Mouse (Mus musculus): ENCODE results near the gene Angpt4. TPM values are rescaled to one million over a fixed set of nuclear protein-coding genes. Genes with fewer than 3 reads are reported as not detected.
A peak's percentile ranks its signal among the peaks of the same experiment; 100 is the strongest.

Gene Angpt4
- polyA plus RNA-seq, 1 experiment from 2014 or later: 0.11 TPM

DNA sequence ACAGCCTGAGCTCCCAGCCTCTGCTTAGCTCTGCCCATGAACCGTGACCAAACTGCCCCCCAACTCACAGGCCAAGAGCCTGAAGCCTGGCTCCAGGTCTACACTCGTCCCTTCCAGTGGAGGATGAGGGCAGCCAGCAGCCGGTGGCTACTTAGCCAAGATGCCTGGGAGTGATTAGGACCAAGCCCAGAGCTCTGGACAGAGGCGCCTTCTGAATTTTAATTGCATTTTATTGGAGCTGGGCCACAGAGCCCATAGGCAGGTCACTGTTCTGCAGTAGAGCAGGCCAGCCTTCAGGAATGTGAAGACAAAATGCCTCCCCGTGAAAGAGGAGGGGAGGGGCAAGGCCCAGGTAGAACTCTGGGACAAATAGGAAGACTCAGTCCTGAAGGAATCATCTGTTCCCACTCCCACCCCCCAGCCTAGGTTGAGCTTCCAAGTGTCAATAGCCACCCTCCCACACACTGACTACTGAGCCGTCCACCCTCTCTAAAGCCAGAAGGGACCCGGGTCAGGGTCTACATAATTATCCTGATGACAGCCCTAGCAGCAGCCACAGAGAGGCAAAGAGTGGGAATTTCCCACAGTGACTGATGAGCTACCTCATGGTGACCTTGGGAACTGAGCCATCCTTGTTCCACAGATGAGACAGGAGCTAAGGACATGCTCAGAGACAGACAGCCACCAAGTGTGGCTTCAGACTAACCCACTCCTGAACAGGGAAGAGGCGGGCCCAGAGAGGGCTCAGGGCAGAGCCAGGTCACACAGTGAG, 16.6 kb upstream of the Angpt4 start:
- Histone ChIP-seq H3K27ac (peak overlapping the region; percentile 54), H3K4me1 (replicated peaks) (peaks cover 25% of the 10 kb centered on the region), H3K27me3 (no peaks in the 10 kb centered on the region), H3K4me2 (no peak overlapping the region), H3K9ac (replicated peaks) (no peak overlapping the region), H3K4me3 (replicated peaks) (no peak overlapping the region), H3K36me3 (no peaks in the 10 kb centered on the region), H3K9me3 (no peaks in the 10 kb centered on the region)
- 36% methylated on average over 8 of the region's 8 CpGs for WGBS
- ATAC-seq (ENCODE audit: insufficient number of reproducible peaks, insufficient read depth, low FRiP score, low TSS enrichment, low read depth): peak; percentile 83

DNA sequence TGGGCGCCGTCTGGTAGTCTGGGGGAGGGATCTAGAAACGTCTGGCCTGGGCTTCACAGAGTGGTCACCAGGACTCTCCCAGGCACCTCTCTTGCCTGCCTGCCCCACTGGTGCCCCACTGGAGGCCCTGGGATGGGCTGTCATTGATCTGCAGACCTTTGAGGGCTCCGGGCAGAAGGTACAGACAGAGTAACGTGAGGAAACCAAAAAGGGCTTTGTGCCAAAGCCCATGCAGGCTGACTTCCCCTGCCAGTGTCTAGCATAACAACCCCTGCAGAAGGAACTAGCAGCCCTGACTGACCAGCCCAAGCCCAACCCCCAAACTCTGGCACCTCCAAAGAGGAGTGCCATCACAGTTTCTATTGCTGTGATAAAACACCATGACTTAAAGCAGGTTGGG, 15.1 kb upstream of the Angpt4 start:
- Histone ChIP-seq H3K9me3 (no peaks in the 10 kb centered on the region), H3K4me3 (replicated peaks) (no peak overlapping the region), H3K36me3 (no peaks in the 10 kb centered on the region), H3K27me3 (no peaks in the 10 kb centered on the region), H3K4me2 (no peak overlapping the region), H3K9ac (replicated peaks) (no peak overlapping the region), H3K4me1 (replicated peaks) (peaks cover 25% of the 10 kb centered on the region), H3K27ac (no peak overlapping the region)
- ATAC-seq (ENCODE audit: insufficient number of reproducible peaks, insufficient read depth, low FRiP score, low TSS enrichment, low read depth): no peak
- 77% methylated on average over 5 of the region's 5 CpGs for WGBS

DNA sequence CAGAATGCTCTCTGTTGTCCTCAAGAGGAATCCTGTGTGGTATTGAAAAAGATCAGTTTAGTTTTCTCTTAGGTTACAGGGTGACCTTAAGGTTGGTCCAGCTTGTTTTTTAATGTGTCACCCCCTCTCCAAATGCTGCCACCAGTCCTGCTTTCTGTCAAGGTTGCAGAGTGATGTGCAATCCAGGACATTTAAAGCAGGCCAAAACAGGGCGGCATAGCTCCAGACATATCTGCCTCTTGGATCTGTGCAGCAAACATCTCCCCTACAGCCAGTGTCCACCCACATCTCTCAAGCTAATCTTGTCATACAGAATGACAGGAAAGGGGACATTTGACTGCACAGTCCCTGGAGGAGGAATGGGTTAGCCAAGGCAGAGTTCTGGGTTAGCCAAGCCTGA, 12.9 kb upstream of the Angpt4 start:
- no peak for ATAC-seq (ENCODE audit: insufficient number of reproducible peaks, insufficient read depth, low FRiP score, low TSS enrichment, low read depth)
- 85% methylated on average over 1 of the region's 1 CpGs for WGBS
- H3K4me1 ChIP-seq (replicated peaks): peaks cover 17% of the 10 kb centered on the region

DNA sequence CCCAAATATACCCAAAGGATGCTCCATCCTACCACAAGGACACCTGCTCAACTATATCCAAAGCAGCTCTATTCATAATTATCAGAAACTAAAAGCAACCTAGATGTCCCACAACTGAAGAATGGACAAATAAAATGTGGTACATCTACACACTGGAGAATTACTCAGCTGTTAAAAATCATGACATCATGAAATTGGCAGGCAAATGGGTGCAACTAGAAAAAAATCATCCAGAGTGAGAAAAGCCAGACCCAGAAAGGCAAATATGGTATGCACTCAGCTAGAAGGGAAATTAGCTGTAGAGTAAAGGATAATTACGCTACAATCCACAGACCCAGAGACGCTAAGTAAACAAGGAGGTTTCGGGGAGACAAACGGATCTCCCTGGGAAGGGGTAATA, 10.2 kb upstream of the Angpt4 start:
- WGBS: 51% methylated on average over 4 of the region's 4 CpGs
- Histone ChIP-seq H3K4me3 (replicated peaks) (no peak overlapping the region), H3K27ac (no peak overlapping the region), H3K4me1 (replicated peaks) (no peaks in the 10 kb centered on the region), H3K9me3 (no peaks in the 10 kb centered on the region), H3K27me3 (no peaks in the 10 kb centered on the region), H3K4me2 (no peak overlapping the region), H3K36me3 (no peaks in the 10 kb centered on the region), H3K9ac (replicated peaks) (no peak overlapping the region)
- no peak for ATAC-seq (ENCODE audit: insufficient number of reproducible peaks, insufficient read depth, low FRiP score, low TSS enrichment, low read depth)

More for the DNA sequence above, 12.9 kb upstream of the Angpt4 start:
- Histone ChIP-seq H3K9me3 (no peaks in the 10 kb centered on the region), H3K4me2 (no peak overlapping the region), H3K9ac (replicated peaks) (no peak overlapping the region), H3K27ac (no peak overlapping the region), H3K27me3 (no peaks in the 10 kb centered on the region), H3K36me3 (no peaks in the 10 kb centered on the region), H3K4me3 (replicated peaks) (no peak overlapping the region)

DNA sequence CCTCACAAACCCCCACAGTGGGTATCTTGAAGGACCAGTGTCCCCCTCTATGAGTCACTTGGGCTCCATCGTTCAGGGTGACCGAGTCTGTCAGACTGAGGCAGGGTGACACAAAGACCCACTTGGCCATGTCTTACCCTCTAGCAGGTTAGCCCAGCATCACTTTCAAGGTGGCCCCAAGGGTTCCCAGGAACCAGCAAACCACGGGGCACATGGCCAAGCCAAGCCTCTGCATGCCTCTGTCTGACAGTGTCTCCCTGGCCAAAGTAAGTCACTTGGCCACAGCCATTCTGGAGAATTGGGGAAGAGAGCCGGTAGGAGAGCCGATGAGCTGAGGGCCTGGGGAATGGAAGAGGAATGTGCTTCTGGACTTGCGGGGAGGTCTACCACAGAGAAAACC, 7.7 kb upstream of the Angpt4 start:
- no peak for ATAC-seq (ENCODE audit: insufficient number of reproducible peaks, insufficient read depth, low FRiP score, low TSS enrichment, low read depth)
- no peaks in the 10 kb centered on the region for H3K36me3 ChIP-seq
- H3K4me2 ChIP-seq: no peak overlapping the region
- WGBS: 84% methylated on average over 6 of the region's 6 CpGs
- no peak overlapping the region for H3K9ac ChIP-seq (replicated peaks)
- H3K9me3 ChIP-seq: no peaks in the 10 kb centered on the region
- H3K4me3 ChIP-seq (replicated peaks): no peak overlapping the region
- H3K4me1 ChIP-seq (replicated peaks): no peaks in the 10 kb centered on the region
- no peak overlapping the region for H3K27ac ChIP-seq
- H3K27me3 ChIP-seq: no peaks in the 10 kb centered on the region

DNA sequence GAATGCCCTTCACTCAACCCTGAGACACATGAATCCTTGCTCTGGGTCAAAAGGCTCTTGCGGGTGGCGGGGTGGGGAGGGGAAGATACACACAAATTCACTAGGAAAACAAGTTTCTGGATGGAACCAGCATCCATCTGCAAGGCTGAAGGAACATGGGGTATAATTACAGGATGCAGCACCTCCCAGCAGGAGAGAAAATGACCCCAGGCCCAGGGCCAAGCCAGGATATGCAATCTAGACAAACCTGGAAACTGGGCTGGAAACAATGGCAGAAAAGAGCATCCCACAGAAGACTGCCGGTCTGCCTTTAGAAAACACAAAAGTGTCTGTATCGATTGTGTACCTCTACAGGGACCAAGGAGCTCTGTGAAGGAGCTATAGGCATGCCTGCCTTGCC, 7.1 kb upstream of the Angpt4 start:
- no peak overlapping the region for H3K4me3 ChIP-seq (replicated peaks)
- H3K4me1 ChIP-seq (replicated peaks): no peaks in the 10 kb centered on the region
- no peak overlapping the region for H3K9ac ChIP-seq (replicated peaks)
- WGBS: 86% methylated on average over 4 of the region's 4 CpGs
- no peaks in the 10 kb centered on the region for H3K27me3 ChIP-seq
- no peak overlapping the region for H3K27ac ChIP-seq
- no peaks in the 10 kb centered on the region for H3K9me3 ChIP-seq
- H3K4me2 ChIP-seq: no peak overlapping the region
- no peak for ATAC-seq (ENCODE audit: insufficient number of reproducible peaks, insufficient read depth, low FRiP score, low TSS enrichment, low read depth)
- no peaks in the 10 kb centered on the region for H3K36me3 ChIP-seq

DNA sequence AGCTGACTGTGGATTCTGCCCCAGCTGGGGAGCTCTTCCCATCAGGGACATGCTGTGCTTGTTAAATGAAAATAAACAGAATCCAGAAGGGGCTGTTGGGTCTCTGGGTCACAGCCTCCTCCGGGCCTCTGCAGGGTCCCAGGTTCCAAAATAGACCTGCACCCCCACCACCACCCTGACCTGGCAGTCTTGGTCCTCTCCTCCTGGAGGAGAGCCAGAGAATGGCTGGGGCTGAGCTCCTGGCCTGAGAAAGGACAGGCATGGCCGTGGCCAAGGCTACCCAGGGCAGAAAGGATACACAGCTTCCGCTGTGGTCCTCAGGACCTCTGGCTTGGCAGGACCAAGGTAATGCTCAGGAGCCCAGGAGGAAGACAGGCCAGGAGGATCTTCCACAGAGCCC, 6.4 kb upstream of the Angpt4 start:
- no peaks in the 10 kb centered on the region for H3K27me3 ChIP-seq
- no peaks in the 10 kb centered on the region for H3K4me1 ChIP-seq (replicated peaks)
- no peak overlapping the region for H3K4me3 ChIP-seq (replicated peaks)
- ATAC-seq (ENCODE audit: insufficient number of reproducible peaks, insufficient read depth, low FRiP score, low TSS enrichment, low read depth): no peak
- H3K36me3 ChIP-seq: no peaks in the 10 kb centered on the region
- H3K4me2 ChIP-seq: no peak overlapping the region
- no peaks in the 10 kb centered on the region for H3K9me3 ChIP-seq
- H3K9ac ChIP-seq (replicated peaks): no peak overlapping the region
- WGBS: 61% methylated on average over 3 of the region's 3 CpGs
- H3K27ac ChIP-seq: no peak overlapping the region

DNA sequence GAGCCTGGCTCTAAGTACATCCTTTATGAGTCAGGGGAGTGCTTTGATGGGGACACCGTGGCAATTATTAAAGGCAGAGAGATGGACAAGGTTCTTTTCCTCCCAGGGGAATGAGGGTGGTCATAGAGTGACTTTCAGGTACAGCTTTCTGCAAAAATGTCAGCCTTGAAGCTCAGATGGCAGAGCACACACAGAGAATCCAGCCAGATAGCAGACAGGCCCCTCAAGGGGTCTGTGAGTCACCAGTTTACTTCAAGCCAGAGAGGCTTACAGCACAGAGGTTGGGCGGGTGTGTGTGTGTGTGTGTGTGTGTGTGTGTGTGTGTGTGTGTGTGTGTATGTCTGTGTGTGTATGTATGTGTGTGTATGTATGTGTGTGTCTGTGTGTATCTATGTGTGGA, 4.0 kb upstream of the Angpt4 start:
- Histone ChIP-seq H3K4me1 (replicated peaks) (peaks cover 17% of the 10 kb centered on the region), H3K36me3 (no peaks in the 10 kb centered on the region), H3K9ac (replicated peaks) (no peak overlapping the region), H3K27ac (no peak overlapping the region), H3K27me3 (no peaks in the 10 kb centered on the region), H3K4me3 (replicated peaks) (no peak overlapping the region), H3K9me3 (no peaks in the 10 kb centered on the region), H3K4me2 (no peak overlapping the region)
- 67% methylated on average over 2 of the region's 2 CpGs for WGBS
- no peak for ATAC-seq (ENCODE audit: insufficient number of reproducible peaks, insufficient read depth, low FRiP score, low TSS enrichment, low read depth)

DNA sequence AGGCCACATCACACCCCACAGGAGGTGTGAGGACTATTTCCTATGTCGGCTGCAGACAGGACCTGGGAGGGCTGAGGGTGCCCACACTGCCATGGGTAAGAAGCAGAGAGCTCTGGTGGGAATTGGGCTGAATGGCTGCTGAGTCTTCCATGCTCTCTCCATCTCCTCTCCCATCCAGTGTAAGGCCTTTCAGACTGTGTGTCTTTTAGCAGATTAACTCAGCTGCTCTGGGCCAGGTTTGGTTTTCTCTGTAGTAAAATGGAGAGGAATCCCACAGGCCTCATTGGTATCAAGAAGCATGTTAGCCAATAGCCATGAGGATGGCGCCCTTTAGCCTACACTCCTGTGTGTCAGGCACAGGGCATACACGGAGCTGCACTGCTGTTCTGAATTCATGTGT, 1.6 kb upstream of the Angpt4 start:
- no peaks in the 10 kb centered on the region for H3K27me3 ChIP-seq
- no peak overlapping the region for H3K4me3 ChIP-seq (replicated peaks)
- H3K9ac ChIP-seq (replicated peaks): no peak overlapping the region
- no peaks in the 10 kb centered on the region for H3K9me3 ChIP-seq
- no peak for ATAC-seq (ENCODE audit: insufficient number of reproducible peaks, insufficient read depth, low FRiP score, low TSS enrichment, low read depth)
- 72% methylated on average over 3 of the region's 3 CpGs for WGBS
- H3K4me1 ChIP-seq (replicated peaks): peaks cover 17% of the 10 kb centered on the region
- no peaks in the 10 kb centered on the region for H3K36me3 ChIP-seq
- H3K4me2 ChIP-seq: no peak overlapping the region
- H3K27ac ChIP-seq: no peak overlapping the region

DNA sequence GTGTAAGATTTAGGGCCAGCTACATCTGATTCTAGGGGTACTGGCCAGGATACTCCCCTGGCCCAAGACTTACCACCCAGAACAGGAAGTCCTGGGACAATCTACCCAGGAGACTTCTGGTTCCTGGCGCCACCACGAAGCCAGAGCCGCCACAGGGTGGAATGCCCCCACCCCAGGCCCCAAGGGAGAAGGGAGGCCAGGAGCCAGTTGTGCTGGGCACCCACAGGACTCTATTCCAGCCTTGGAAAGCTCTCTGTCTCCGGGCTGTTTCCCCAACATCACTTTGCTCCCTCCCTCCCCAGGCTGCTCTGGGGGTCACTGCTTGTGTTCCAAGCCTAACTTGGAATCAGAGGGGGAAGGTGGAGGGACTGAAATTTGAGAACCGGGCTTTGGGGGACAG, 512 bp upstream of the Angpt4 start:
- peak overlapping the region; percentile 66; the same call in 1 of the 2 replicates for H3K27ac ChIP-seq
- H3K27me3 ChIP-seq: no peaks in the 10 kb centered on the region
- no peak for ATAC-seq (ENCODE audit: insufficient number of reproducible peaks, insufficient read depth, low FRiP score, low TSS enrichment, low read depth)
- H3K9me3 ChIP-seq: no peaks in the 10 kb centered on the region
- no peak overlapping the region for H3K4me2 ChIP-seq
- H3K4me3 ChIP-seq (replicated peaks): no peak overlapping the region
- no peaks in the 10 kb centered on the region for H3K36me3 ChIP-seq
- H3K9ac ChIP-seq (replicated peaks): no peak overlapping the region
- WGBS: 53% methylated on average over 5 of the region's 5 CpGs
- peaks cover 19% of the 10 kb centered on the region for H3K4me1 ChIP-seq (replicated peaks)

DNA sequence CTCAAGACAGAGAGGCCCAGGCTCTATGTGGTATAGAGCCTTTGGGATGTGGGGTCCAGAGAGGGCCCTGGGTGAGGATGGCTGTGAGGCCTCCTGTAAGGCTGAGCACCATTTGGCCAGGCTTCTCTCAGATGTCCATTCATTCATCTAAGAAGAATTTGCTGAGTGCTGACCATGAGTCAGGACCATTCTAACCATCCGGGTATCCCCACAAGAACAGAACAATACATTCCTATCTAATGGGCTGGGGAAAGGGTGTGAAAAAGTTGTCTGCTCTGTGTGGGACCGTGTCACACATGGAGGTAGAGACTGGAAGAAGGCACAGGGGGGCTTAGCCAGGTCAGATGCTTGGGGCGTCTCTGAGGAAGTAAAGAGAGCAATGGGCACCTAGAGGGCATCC, 741 bp downstream of the Angpt4 start:
- Histone ChIP-seq H3K4me2 (no peak overlapping the region), H3K4me3 (replicated peaks) (no peak overlapping the region), H3K9me3 (no peaks in the 10 kb centered on the region), H3K4me1 (replicated peaks) (peaks cover 32% of the 10 kb centered on the region), H3K27me3 (no peaks in the 10 kb centered on the region), H3K9ac (replicated peaks) (no peak overlapping the region), H3K27ac (no peak overlapping the region), H3K36me3 (no peaks in the 10 kb centered on the region)
- ATAC-seq (ENCODE audit: insufficient number of reproducible peaks, insufficient read depth, low FRiP score, low TSS enrichment, low read depth): no peak
- whole genome bisulfite sequencing: 80% methylated on average over 3 of the region's 3 CpGs

DNA sequence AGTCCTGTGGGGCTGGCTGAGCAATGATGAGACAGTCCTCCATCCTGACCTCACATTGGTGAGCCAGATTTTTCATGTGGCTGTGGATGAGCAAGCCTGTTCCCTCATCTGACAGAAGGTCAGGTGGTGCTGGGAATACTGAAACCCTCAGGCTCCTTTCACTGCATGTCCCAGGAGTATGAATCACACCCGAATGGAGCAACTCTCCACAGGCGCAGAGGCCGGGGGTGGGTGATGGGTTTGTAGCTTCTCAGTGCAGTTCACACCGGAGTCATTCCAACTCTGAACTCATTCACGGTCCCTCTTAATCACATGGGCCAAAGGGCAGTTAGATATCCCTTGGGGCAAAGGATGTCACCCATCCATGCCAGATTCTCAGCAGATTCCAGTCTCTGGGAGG, 3.1 kb downstream of the Angpt4 start:
- 80% methylated on average over 5 of the region's 5 CpGs for WGBS
- Histone ChIP-seq H3K9me3 (no peaks in the 10 kb centered on the region), H3K4me1 (replicated peaks) (peaks cover 40% of the 10 kb centered on the region), H3K4me2 (no peak overlapping the region), H3K27ac (no peak overlapping the region), H3K36me3 (no peaks in the 10 kb centered on the region), H3K4me3 (replicated peaks) (no peak overlapping the region), H3K27me3 (0 out of 2 replicates have a peak, but pooled peaks cover 2% of the 10 kb centered on the region), H3K9ac (replicated peaks) (no peak overlapping the region)
- no peak for ATAC-seq (ENCODE audit: insufficient number of reproducible peaks, insufficient read depth, low FRiP score, low TSS enrichment, low read depth)
